Mouse (Mus musculus) G1E-ER4 (cell line): ENCODE measurements at regions not wholly inside any gene's neighbourhood (a gene's known extent, or its start where the extent isn't known, plus 50 kb on each side); places are given as distances from the start of the nearest gene placed in this dataset.

ENCODE experiments used
- GATA1 ChIP-seq: IDR thresholded peaks from one replicate; pipeline ENCODE4 v1.8.0; 2012; ENCODE audit warnings: low read length, inconsistent platforms

GRCm38 (mm10) chr11:40552054-40552453, 142.9 kb downstream of the Mat2b start:
- TF ChIP-seq GATA1, result no peak

GRCm38 (mm10) chr11:40546596-40546995, 148.4 kb downstream of the Mat2b start:
- TF ChIP-seq GATA1, result no peak

- peak; percentile 23 for TF ChIP-seq GATA1
Observed at GRCm38 (mm10) chr11:40545537-40545936, 149.5 kb downstream of the Mat2b start.

DNA sequence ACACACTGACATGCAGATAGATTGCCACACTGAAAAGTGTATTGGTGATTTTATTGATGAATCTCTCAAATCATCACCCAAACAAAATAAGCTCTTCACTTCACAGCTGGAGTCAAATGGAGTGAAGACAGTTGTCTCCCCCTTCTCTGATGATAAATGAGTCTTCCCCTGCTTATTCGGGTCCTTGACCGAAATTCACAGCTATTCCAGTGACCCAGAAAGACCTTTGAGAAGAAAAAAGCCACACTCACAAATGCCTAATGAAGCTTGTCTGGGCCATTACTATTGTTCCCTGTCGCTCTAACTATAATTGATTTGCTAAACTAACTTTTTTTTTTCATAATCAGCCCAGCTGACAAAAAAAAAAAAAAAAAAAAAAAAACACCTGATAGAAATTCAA, 154.8 kb downstream of the Mat2b start:
- TF ChIP-seq GATA1, result no peak

GRCm38 (mm10) chr11:40539776-40540175, 155.2 kb downstream of the Mat2b start:
- TF ChIP-seq GATA1, result no peak

- no peak for TF ChIP-seq GATA1
Observed at GRCm38 (mm10) chr11:40536236-40536765, 158.7 kb downstream of the Mat2b start.

GRCm38 (mm10) chr11:40510325-40511239, 184.4 kb downstream of the Mat2b start:
- TF ChIP-seq GATA1, result no peak

DNA sequence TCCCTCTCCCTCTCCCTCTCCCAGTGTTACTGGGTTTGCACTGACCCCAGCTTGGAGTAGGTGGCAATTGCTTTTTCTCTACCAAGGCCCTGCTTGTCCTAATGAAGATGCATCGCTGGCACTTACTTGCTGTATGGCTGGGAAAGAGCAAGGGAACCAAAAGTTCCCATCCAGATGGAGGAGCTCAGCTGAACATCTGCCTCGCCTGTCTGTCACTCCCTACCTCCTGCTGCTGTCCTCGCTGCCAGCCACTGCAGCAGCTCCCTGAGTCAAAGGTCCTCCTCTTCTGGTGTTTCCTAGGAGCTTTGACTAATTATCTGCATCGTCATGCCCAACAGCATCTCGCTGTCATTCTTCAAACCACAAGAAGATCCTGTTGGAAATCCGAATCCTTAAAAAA, 203.4 kb downstream of the Mat2b start:
- TF ChIP-seq GATA1, result no peak

DNA sequence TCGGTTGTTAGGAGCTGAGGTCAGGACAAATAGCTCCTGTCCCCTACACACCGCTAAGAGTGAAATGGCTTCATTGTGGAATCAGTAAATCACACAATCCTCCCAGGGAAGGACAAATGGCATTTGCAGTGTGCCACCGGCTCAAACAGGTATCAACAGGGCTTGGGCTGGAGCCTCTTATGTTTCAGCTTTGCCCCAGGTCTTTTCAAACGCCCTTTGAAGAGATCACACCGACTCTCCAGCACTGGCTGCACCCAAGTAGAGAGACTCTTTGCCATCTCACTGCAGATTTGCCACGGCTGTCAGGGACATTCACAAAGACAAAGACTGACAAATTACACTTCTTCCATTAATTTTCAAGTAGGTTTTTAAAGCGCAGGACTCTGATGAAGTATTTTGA, 217.7 kb downstream of the Mat2b start:
- no peak for TF ChIP-seq GATA1

GRCm38 (mm10) chr11:40469080-40469705, 225.8 kb downstream of the Mat2b start:
- no peak for TF ChIP-seq GATA1

- no peak for TF ChIP-seq GATA1
Observed at GRCm38 (mm10) chr11:40456571-40456970, 238.4 kb downstream of the Mat2b start.

DNA sequence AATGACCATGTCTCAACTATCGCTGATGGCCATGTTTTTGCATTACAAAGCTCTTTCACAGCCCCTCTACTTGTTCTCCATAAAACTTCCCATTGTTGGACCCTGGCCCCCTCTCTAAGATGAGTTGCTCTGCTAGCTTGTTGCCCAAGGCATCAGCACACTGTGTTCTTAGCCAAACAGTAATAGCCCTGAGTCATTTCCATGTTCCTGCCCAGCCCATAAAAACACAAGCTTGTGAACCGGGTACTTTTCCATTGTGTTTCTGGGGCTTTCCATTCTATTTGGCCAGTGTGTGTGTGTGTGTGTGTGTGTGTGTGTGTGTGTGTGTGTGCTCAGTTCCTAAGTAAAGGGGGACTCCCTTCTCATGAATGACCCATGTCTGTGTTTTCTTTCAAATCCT, 248.2 kb downstream of the Mat2b start:
- TF ChIP-seq GATA1, result no peak

DNA sequence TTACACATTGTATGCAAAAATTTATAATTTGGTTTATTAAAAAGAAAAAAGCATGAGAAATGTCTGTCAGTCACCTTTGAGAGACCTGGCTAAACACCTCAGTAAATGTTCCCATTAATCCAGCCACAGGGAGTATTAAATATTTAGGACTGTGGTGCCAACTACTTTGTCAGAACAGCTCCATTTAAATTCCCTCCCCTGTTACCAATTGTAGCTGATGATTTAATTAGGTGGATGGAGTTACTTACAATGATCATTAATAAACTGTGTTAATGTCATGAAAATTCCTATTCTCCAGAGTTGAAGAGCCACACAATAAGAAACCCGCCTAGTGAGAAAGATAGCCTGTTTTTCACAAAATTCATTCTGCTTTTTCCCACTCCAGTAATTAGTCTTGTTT, 261.0 kb downstream of the Mat2b start:
- no peak for TF ChIP-seq GATA1

DNA sequence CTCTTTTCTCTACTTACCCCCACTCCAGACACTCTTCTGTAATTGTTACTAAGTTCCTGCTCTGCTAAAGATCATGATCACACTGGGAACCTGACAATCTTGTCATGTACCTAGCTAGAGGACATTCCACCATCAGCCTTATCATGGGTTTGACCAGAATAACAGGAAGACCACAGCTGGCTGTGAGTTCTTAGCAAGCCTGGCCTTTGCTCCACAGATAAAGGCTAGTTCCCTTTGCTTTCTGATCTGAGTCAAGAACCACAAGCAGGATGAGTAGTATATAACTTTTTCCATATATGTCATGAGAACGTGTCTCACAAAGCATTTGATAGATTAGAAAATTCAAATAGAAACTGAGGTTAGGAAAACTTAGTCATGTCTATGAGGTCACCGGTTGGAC, 266.1 kb downstream of the Mat2b start:
- TF ChIP-seq GATA1, result no peak

DNA sequence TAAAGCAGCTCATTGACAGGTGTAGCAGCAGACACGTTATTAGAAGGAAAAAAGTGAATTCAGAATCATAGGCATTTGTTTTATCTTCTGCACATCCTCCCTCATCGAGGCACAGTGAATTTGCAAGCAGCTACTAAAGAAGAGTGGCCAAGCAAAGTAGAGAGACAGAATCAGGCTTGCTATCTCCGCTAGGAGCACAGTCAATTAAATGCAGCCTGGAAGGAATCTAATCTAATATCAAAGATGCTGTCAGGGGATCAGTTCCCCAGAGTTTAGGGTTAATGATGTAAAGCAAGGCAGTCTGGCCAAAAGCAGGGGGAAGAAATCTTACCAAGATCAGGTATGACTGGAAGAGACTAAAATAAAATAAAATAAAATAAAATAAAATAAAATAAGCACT, 270.7 kb downstream of the Mat2b start:
- no peak for TF ChIP-seq GATA1

DNA sequence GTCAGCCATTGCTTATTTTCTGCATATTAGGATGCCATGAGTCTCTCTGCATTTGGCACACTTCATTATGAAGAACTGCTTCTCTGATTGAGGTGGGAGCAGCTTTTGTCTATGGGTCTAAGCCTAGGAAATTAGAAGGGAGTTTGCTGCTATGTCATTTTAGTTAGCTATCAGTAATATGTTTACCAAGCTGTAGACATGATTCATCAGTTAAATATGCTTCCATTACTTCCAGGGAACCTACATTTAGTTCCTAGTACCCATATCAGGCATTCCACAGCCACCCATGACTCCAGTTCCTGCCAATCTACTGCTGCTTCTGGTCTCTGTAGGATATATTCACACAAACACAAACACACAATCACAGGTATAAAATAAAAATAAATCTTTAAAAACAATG, 287.4 kb downstream of the Mat2b start:
- TF ChIP-seq GATA1, result no peak

DNA sequence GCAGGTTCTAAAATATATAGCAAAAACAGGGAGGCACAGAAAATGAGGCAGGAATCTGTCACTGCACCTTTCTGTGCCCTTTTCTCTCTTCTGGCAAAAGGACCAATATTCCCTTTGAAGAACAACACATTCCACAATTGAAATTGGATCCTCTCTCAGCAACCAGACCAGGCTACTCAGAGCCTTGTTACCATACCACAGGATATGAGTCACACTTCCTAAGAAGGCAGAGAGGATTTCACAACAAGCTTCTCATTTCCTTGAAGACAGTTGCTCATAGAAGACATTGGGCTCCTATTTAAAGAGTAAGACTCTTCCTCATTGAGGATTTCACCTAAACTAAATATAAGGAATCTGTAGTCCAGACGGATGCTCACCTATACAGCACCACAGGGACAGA, 292.8 kb downstream of the Mat2b start:
- no peak for TF ChIP-seq GATA1
